Mouse (Mus musculus) embryonic facial prominence, embryonic 15.5 days (tissue): ENCODE measurements around the gene Angptl7. TPM values are rescaled to one million over a fixed set of nuclear protein-coding genes. Genes with fewer than 3 reads are reported as not detected.

Experiments
- ATAC-seq: fragments of 200-750 bp; cut with Nextera tagmentation; 2 replicates; pipeline ENCODE4 v1.8.0; 2017; ENCODE audit warnings: low read depth, moderate TSS enrichment; ENCODE audit not compliant: insufficient number of reproducible peaks, low FRiP score, low TSS enrichment
- H3K27ac ChIP-seq: fragments of 300-500 bp; sonication (generic); replicated peaks from 2 replicates; pipeline ENCODE4 v1.5.1; 2015; ENCODE audit warnings: mild to moderate bottlenecking, inconsistent platforms
- H3K27me3 ChIP-seq: fragments of 300-500 bp; sonication (generic); 2 replicates; pipeline ENCODE4 v1.6.1; 2015; ENCODE audit warnings: inconsistent platforms
- H3K36me3 ChIP-seq: fragments of 300-500 bp; sonication (generic); 2 replicates; pipeline ENCODE4 v1.6.1; 2015; ENCODE audit warnings: mild to moderate bottlenecking, inconsistent platforms
- H3K4me1 ChIP-seq: fragments of 300-500 bp; sonication (generic); 2 replicates; pipeline ENCODE4 v1.6.1; 2015; ENCODE audit warnings: inconsistent platforms
- H3K4me2 ChIP-seq: fragments of 300-500 bp; sonication (generic); replicated peaks from 2 replicates; pipeline ENCODE4 v1.6.1; 2015; ENCODE audit warnings: mild to moderate bottlenecking, inconsistent platforms
- H3K4me3 ChIP-seq: fragments of 300-500 bp; sonication (generic); replicated peaks from 2 replicates; pipeline ENCODE4 v1.5.1; 2015; ENCODE audit warnings: mild to moderate bottlenecking, inconsistent platforms
- H3K9ac ChIP-seq: fragments of 300-500 bp; sonication (generic); 2 replicates; pipeline ENCODE4 v1.6.1; 2015; ENCODE audit warnings: inconsistent platforms
- H3K9me3 ChIP-seq: fragments of 300-500 bp; sonication (generic); replicated peaks from 2 replicates; pipeline ENCODE4 v1.6.1; 2016; ENCODE audit warnings: inconsistent platforms
- WGBS: fragments of 180-500 bp; shearing (Covaris S2); methylation state at CpG from one replicate; pipeline ENCODE4 v1.1.7; 2015; 5-methylcytosine and 5-hydroxymethylcytosine counted together
- polyA plus RNA-seq: library from polyadenylated mRNA; unstranded; fragments of >200 nt; fragmentation: Nextera tagmentation; extraction: Ambion mirVana; gene quantifications from 2 replicates; pipeline ENCODE4 v1.2.1, GENCODE M21; 2015

The Angptl7 gene
- polyA plus RNA-seq, result 4.8 and 7.7 TPM in 2 replicates

GRCm38 (mm10) chr4:148500410-148500867, at the start of gene Angptl7:
Angptl7 (minus strand) TSS chr4:148500460.
- Histone ChIP-seq H3K4me2 (no peak within 1 kb of the TSS), H3K4me3 (no peak within 1 kb of the TSS), H3K36me3 (peaks cover 69% of the 10 kb centered on the region), H3K27ac (no peak within 1 kb of the TSS), H3K9ac (no peak within 1 kb of the TSS), H3K27me3 (no peaks in the 10 kb centered on the region), H3K9me3 (no peaks in the 10 kb centered on the region), H3K4me1 (no peaks in the 10 kb centered on the region)
- WGBS, result 57% methylated on average over 4 of the region's 4 CpGs
- no peak for ATAC-seq

- Histone ChIP-seq H3K9ac (no peak overlapping the region), H3K4me1 (no peaks in the 10 kb centered on the region), H3K4me3 (no peak overlapping the region), H3K9me3 (no peaks in the 10 kb centered on the region), H3K4me2 (no peak overlapping the region), H3K36me3 (peaks cover 90% of the 10 kb centered on the region), H3K27ac (no peak overlapping the region), H3K27me3 (no peaks in the 10 kb centered on the region)
- WGBS, result 89% methylated on average over 4 of the region's 4 CpGs
- ATAC-seq, result no peak
Measured at GRCm38 (mm10) chr4:148549106-148549505, 48.8 kb upstream of the Angptl7 start.

GRCm38 (mm10) chr4:148535876-148536275, 35.6 kb upstream of the Angptl7 start:
- Histone ChIP-seq H3K27me3 (no peaks in the 10 kb centered on the region), H3K9me3 (no peaks in the 10 kb centered on the region), H3K9ac (no peak overlapping the region), H3K4me3 (no peak overlapping the region), H3K27ac (no peak overlapping the region), H3K4me2 (no peak overlapping the region), H3K4me1 (no peaks in the 10 kb centered on the region), H3K36me3 (peaks cover 98% of the 10 kb centered on the region)
- 75% methylated on average over 3 of the region's 3 CpGs for WGBS
- ATAC-seq, result no peak

GRCm38 (mm10) chr4:148533613-148534328, 33.5 kb upstream of the Angptl7 start:
- no peaks in the 10 kb centered on the region for H3K27me3 ChIP-seq
- H3K4me1 ChIP-seq, result no peaks in the 10 kb centered on the region
- H3K27ac ChIP-seq, result no peak overlapping the region
- no peak overlapping the region for H3K4me2 ChIP-seq
- WGBS, result 91% methylated on average over 12 of the region's 12 CpGs
- peaks cover 93% of the 10 kb centered on the region for H3K36me3 ChIP-seq
- ATAC-seq, result 0 out of 2 replicates have a peak, but pooled peaks have one; percentile 9
- no peak overlapping the region for H3K9ac ChIP-seq
- no peak overlapping the region for H3K4me3 ChIP-seq
- no peaks in the 10 kb centered on the region for H3K9me3 ChIP-seq

- Histone ChIP-seq H3K9me3 (no peaks in the 10 kb centered on the region), H3K4me3 (no peak overlapping the region), H3K9ac (no peak overlapping the region), H3K27ac (no peak overlapping the region), H3K4me1 (no peaks in the 10 kb centered on the region), H3K27me3 (no peaks in the 10 kb centered on the region), H3K4me2 (no peak overlapping the region), H3K36me3 (peaks cover 90% of the 10 kb centered on the region)
- WGBS, result 84% methylated on average over 3 of the region's 3 CpGs
- ATAC-seq, result no peak
Measured at GRCm38 (mm10) chr4:148532516-148532915, 32.3 kb upstream of the Angptl7 start.

GRCm38 (mm10) chr4:148531341-148531740, 31.1 kb upstream of the Angptl7 start:
- Histone ChIP-seq H3K27me3 (no peaks in the 10 kb centered on the region), H3K4me2 (no peak overlapping the region), H3K9me3 (no peaks in the 10 kb centered on the region), H3K4me1 (no peaks in the 10 kb centered on the region), H3K9ac (no peak overlapping the region), H3K4me3 (no peak overlapping the region), H3K27ac (no peak overlapping the region), H3K36me3 (peaks cover 90% of the 10 kb centered on the region)
- 77% methylated on average over 4 of the region's 4 CpGs for WGBS
- ATAC-seq, result no peak

GRCm38 (mm10) chr4:148530778-148531177, 30.5 kb upstream of the Angptl7 start:
- H3K9me3 ChIP-seq, result no peaks in the 10 kb centered on the region
- no peak for ATAC-seq
- no peaks in the 10 kb centered on the region for H3K27me3 ChIP-seq
- H3K4me2 ChIP-seq, result no peak overlapping the region
- WGBS, result 91% methylated on average over 6 of the region's 6 CpGs
- no peak overlapping the region for H3K4me3 ChIP-seq
- H3K27ac ChIP-seq, result no peak overlapping the region
- peaks cover 90% of the 10 kb centered on the region for H3K36me3 ChIP-seq
- no peak overlapping the region for H3K9ac ChIP-seq
- no peaks in the 10 kb centered on the region for H3K4me1 ChIP-seq

GRCm38 (mm10) chr4:148530351-148530750, 30.1 kb upstream of the Angptl7 start:
- H3K36me3 ChIP-seq, result peaks cover 90% of the 10 kb centered on the region
- no peaks in the 10 kb centered on the region for H3K27me3 ChIP-seq
- ATAC-seq, result no peak
- no peak overlapping the region for H3K4me3 ChIP-seq
- H3K9ac ChIP-seq, result no peak overlapping the region
- no peak overlapping the region for H3K27ac ChIP-seq
- 94% methylated on average over 5 of the region's 5 CpGs for WGBS
- no peaks in the 10 kb centered on the region for H3K9me3 ChIP-seq
- no peaks in the 10 kb centered on the region for H3K4me1 ChIP-seq
- H3K4me2 ChIP-seq, result no peak overlapping the region

- WGBS, result 86% methylated on average over 10 of the region's 10 CpGs
- H3K27me3 ChIP-seq, result no peaks in the 10 kb centered on the region
- no peak overlapping the region for H3K4me2 ChIP-seq
- H3K9me3 ChIP-seq, result no peaks in the 10 kb centered on the region
- H3K36me3 ChIP-seq, result peaks cover 89% of the 10 kb centered on the region
- ATAC-seq, result no peak
- H3K4me1 ChIP-seq, result no peaks in the 10 kb centered on the region
- H3K9ac ChIP-seq, result no peak overlapping the region
- H3K4me3 ChIP-seq, result no peak overlapping the region
- 0 out of 2 replicates have a peak overlapping the region, but pooled peaks have one; percentile 11 for H3K27ac ChIP-seq
Measured at GRCm38 (mm10) chr4:148527158-148527910, 27.1 kb upstream of the Angptl7 start.

GRCm38 (mm10) chr4:148523538-148523937, 23.3 kb upstream of the Angptl7 start:
- Histone ChIP-seq H3K4me3 (no peak overlapping the region), H3K4me2 (no peak overlapping the region), H3K27ac (no peak overlapping the region), H3K36me3 (peaks cover 86% of the 10 kb centered on the region), H3K27me3 (no peaks in the 10 kb centered on the region), H3K9ac (no peak overlapping the region), H3K9me3 (no peaks in the 10 kb centered on the region), H3K4me1 (0 out of 2 replicates have a peak, but pooled peaks cover 3% of the 10 kb centered on the region)
- ATAC-seq, result no peak
- WGBS, result 69% methylated on average over 7 of the region's 7 CpGs

- H3K4me1 ChIP-seq, result 0 out of 2 replicates have a peak, but pooled peaks cover 4% of the 10 kb centered on the region
- no peak; the same call in 1 of the 2 replicates for ATAC-seq
- peaks cover 75% of the 10 kb centered on the region for H3K36me3 ChIP-seq
- H3K9me3 ChIP-seq, result no peaks in the 10 kb centered on the region
- no peak overlapping the region for H3K4me3 ChIP-seq
- 42% methylated on average over 5 of the region's 5 CpGs for WGBS
- no peaks in the 10 kb centered on the region for H3K27me3 ChIP-seq
- H3K4me2 ChIP-seq, result no peak overlapping the region
- no peak overlapping the region for H3K9ac ChIP-seq
- peak overlapping the region; percentile 44; the same call in 1 of the 2 replicates for H3K27ac ChIP-seq
Measured at GRCm38 (mm10) chr4:148518235-148518795, 18.1 kb upstream of the Angptl7 start.
